25 mouse cellular contexts compared by ENCODE assay signal in the genomic region with DNA sequence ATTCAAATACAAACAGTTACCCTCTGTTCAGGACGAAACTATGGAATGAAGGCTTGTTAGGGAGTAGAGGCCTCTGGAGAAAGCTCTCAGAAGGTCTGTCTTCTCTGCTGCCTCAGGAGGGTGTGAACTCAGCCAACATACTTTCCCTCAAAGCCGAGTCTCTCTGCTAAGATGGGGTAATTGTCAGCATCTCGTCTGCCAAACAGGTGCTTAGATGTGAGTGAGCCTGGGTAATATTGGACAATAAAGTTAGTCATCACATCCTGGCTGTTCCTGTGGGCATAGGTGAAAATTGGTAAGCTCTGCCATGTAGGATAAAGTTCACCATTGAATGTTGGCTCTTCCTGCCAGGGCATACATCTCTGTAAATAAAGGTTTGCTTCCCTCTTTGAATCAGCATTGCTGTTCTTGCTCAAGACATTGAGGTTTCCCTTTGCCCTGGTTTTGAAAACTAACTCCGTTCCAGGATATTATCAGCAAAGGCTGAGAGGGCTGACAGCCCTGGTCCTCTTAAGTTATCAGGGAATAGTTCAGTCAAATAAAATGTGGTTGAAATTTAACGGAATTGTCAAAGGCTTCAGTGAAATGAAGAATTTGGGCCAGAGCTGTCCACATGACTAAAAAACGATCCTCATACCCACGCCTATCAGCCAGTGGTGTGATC. TPM values are rescaled to one million over a fixed set of nuclear protein-coding genes. Genes with fewer than 3 reads are reported as not detected.
DNase-seq lines count a peak whose midpoint lies in the region; ATAC-seq and TF ChIP-seq lines count a peak whose summit lies in the region.
"Had no signal": no experiment of that assay in that cellular context is flagged by ENCODE, and none has a peak within 500 bp of the region (broad histone marks: within the 10 kb centered on the region; RNA-seq: fewer than 3 reads in every experiment).

No protein-coding gene starts in this region.

- H3K4me1 ChIP-seq in liver, postnatal 0 days (ENCODE audit: insufficient read depth), result peaks cover 7% of the 10 kb centered on the region; the same call in 1 of the 2 replicates
- H3K4me1 ChIP-seq in liver, embryonic 12.5 days, result no peaks in the 10 kb centered on the region
- H3K4me1 ChIP-seq: embryonic facial prominence, embryonic 12.5 days; forebrain, embryonic 12.5 days; hindbrain, embryonic 10.5 days; hindbrain, embryonic 15.5 days had no signal

- ATAC-seq in liver, postnatal 0 days, result peak; percentile 89
- ATAC-seq in liver, embryonic 12.5 days, result no peak
- ATAC-seq: forebrain, embryonic 16.5 days had no signal

- H3K4me3 ChIP-seq in liver, postnatal 0 days (ENCODE audit: low read depth, low read length), result no peak overlapping the region
- no peak overlapping the region for H3K4me3 ChIP-seq in liver, embryonic 12.5 days
- H3K4me3 ChIP-seq: embryonic facial prominence, embryonic 12.5 days; forebrain, embryonic 12.5 days; heart, embryonic 12.5 days; hindbrain, embryonic 10.5 days; hindbrain, embryonic 15.5 days had no signal

- no peak overlapping the region for H3K9ac ChIP-seq in liver, postnatal 0 days (replicated peaks)
- H3K9ac ChIP-seq in liver, embryonic 12.5 days, result no peak overlapping the region
- H3K9ac ChIP-seq: embryonic facial prominence, embryonic 12.5 days; forebrain, embryonic 12.5 days; heart, embryonic 12.5 days; hindbrain, embryonic 15.5 days had no signal

- H3K27ac ChIP-seq in liver, postnatal 0 days (ENCODE audit: low read depth), result peak overlapping the region; percentile 73
- no peak overlapping the region for H3K27ac ChIP-seq in liver, embryonic 12.5 days
- H3K27ac ChIP-seq: embryonic facial prominence, embryonic 12.5 days; forebrain, embryonic 12.5 days; hindbrain, embryonic 10.5 days; hindbrain, embryonic 15.5 days had no signal

- TF ChIP-seq CTCF in liver, postnatal 0 days (IDR thresholded peaks at IDR 0.05; ENCODE audit: low read depth), result no peak

- H3K9me3 ChIP-seq in liver, postnatal 0 days (ENCODE audit: low read length), result no peaks in the 10 kb centered on the region
- H3K9me3 ChIP-seq in liver, embryonic 12.5 days (replicated peaks), result no peaks in the 10 kb centered on the region
- H3K9me3 ChIP-seq: embryonic facial prominence, embryonic 12.5 days; forebrain, embryonic 12.5 days; heart, embryonic 12.5 days; hindbrain, embryonic 10.5 days; hindbrain, embryonic 15.5 days had no signal

- peak; percentile 61 for TF ChIP-seq EP300 in liver, postnatal 0 days (IDR thresholded peaks at IDR 0.05; ENCODE audit: low read depth)

- no peaks in the 10 kb centered on the region for H3K27me3 ChIP-seq in liver, postnatal 0 days (ENCODE audit: insufficient read depth, low read length)
- H3K27me3 ChIP-seq in liver, embryonic 12.5 days (replicated peaks), result no peaks in the 10 kb centered on the region
- H3K27me3 ChIP-seq: embryonic facial prominence, embryonic 12.5 days; forebrain, embryonic 12.5 days; heart, embryonic 12.5 days; hindbrain, embryonic 15.5 days had no signal

- no peaks in the 10 kb centered on the region for H3K36me3 ChIP-seq in liver, postnatal 0 days (replicated peaks; ENCODE audit: insufficient read depth, low read length)
- H3K36me3 ChIP-seq in liver, embryonic 12.5 days, result no peaks in the 10 kb centered on the region
- H3K36me3 ChIP-seq: embryonic facial prominence, embryonic 12.5 days; forebrain, embryonic 12.5 days; heart, embryonic 12.5 days; hindbrain, embryonic 10.5 days; hindbrain, embryonic 15.5 days had no signal

- no peak overlapping the region for H3K4me2 ChIP-seq in liver, postnatal 0 days (ENCODE audit: low read depth, low read length)
- no peak overlapping the region for H3K4me2 ChIP-seq in liver, embryonic 12.5 days
- H3K4me2 ChIP-seq: embryonic facial prominence, embryonic 12.5 days; forebrain, embryonic 12.5 days; heart, embryonic 12.5 days; hindbrain, embryonic 15.5 days had no signal

- no peak for DNase-seq in liver, postnatal 0 days
- DNase-seq in adipocyte (ENCODE audit: low spot score), result peak; percentile 41
- peak; percentile 99 for DNase-seq in gonadal fat pad, adult 2 months (ENCODE audit: low read depth)
- peak; percentile 40 for DNase-seq in large intestine, adult 2 months (ENCODE audit: low read depth, low spot score)
- no peak for DNase-seq in left cerebral cortex, adult 8-10 months (ENCODE audit: low spot score in 2 of 2)
- no peak for DNase-seq in kidney, adult 18-20 months
- DNase-seq: adrenal gland, postnatal 10 days; cerebellum, adult 11-12 months; cerebellum, adult 9-10 months; cerebellum, postnatal 25 days; gastrocnemius, postnatal 14 days had no signal

- WGBS in liver, postnatal 0 days (ENCODE audit: insufficient replicate concordance), result 52% methylated on average over 7 of the region's 7 CpGs
- WGBS in liver, embryonic 12.5 days (ENCODE audit: insufficient replicate concordance), result 63% methylated on average over 7 of the region's 7 CpGs
- WGBS in large intestine, adult 2 months, result 31% methylated on average over 7 of the region's 7 CpGs

RNA-seq across cellular contexts. Expression of gene Fabp1, which starts 14.6 kb away (rescaled TPM):
- polyA plus RNA-seq in liver, postnatal 0 days (2015; fragmentation: Nextera tagmentation; extraction: Ambion mirVana), result 6,645 and 7,607 TPM in 2 replicates
- 109 and 117 TPM in 2 replicates for polyA plus RNA-seq in liver, embryonic 12.5 days (2016; fragmentation: Nextera tagmentation; extraction: Ambion mirVana)
- 0.26 and 2.8 TPM in 2 replicates for polyA plus RNA-seq in gonadal fat pad, adult 2 months (2012; rRNA removed)
- 6.8 and 140 TPM in 2 replicates for polyA plus RNA-seq in large intestine, adult 2 months (2012; rRNA removed)
- not detected for total RNA-seq in left cerebral cortex, adult 8-10 months (2022)
- total RNA-seq: gastrocnemius, postnatal 14 days; heart, adult 8-10 months; heart, postnatal 25 days; MEL had no signal
- polyA plus RNA-seq: brain, embryonic 14.5 days; C2C12; cortical plate, adult 2 months; embryonic facial prominence, embryonic 12.5 days; forebrain, embryonic 12.5 days; forebrain, embryonic 16.5 days; frontal cortex, adult 2 months; hindbrain, embryonic 10.5 days had no signal

RNA-seq across cellular contexts. Expression of gene Thnsl2, which starts 40.8 kb away (rescaled TPM):
- 35.4 and 35.8 TPM in 2 replicates for polyA plus RNA-seq in liver, postnatal 0 days (2015; fragmentation: Nextera tagmentation; extraction: Ambion mirVana)
- 6.4 TPM in 2 replicates for polyA plus RNA-seq in liver, embryonic 12.5 days (2016; fragmentation: Nextera tagmentation; extraction: Ambion mirVana)
- 19.5 and 20.4 TPM in 2 replicates for polyA plus RNA-seq in gonadal fat pad, adult 2 months (2012; rRNA removed)
- 18.5 and 25.5 TPM in 2 replicates for polyA plus RNA-seq in large intestine, adult 2 months (2012; rRNA removed)
- 1 to 10 TPM; 4.6 to 9.5 (median 5.5) TPM for total RNA-seq in left cerebral cortex, adult 8-10 months (2022)
- polyA plus RNA-seq: C2C12 had no signal

Comparison
In these comparisons a context has a peak if more than half of its experiments do, and no peak if none do; other contexts are left out.
1. RNA of gene Fabp1, which starts 14.6 kb away (polyA plus RNA-seq): 6,645 to 7,607 TPM in liver, postnatal 0 days; 109 to 117 TPM in liver, embryonic 12.5 days, 6.8 to 140 TPM in large intestine, adult 2 months and 0.26 to 2.8 TPM in gonadal fat pad, adult 2 months; every median in the first group is over 10 times any median in the second.
2. DNase-seq: peak in adipocyte (single experiment), gonadal fat pad, adult 2 months (single experiment) and large intestine, adult 2 months (single experiment); none in liver, postnatal 0 days (single experiment), left cerebral cortex, adult 8-10 months (0 of 2) and kidney, adult 18-20 months (single experiment).